Mouse (Mus musculus) intestine, postnatal 0 days (tissue): ENCODE data around the gene Asic4. TPM values are rescaled to one million over a fixed set of nuclear protein-coding genes. Genes with fewer than 3 reads are reported as not detected.

ENCODE experiments used
- ATAC-seq: fragments of 200-750 bp; cut with Nextera tagmentation; 2 replicates; pipeline ENCODE4 v1.8.0; 2017; ENCODE audit warnings: mild to moderate bottlenecking, moderate TSS enrichment, moderate library complexity
- H3K27ac ChIP-seq: fragments of 300-500 bp; sonication (generic); 2 replicates; pipeline ENCODE4 v1.5.1; 2014; ENCODE audit warnings: mild to moderate bottlenecking, low read depth, low read length, moderate library complexity
- H3K27me3 ChIP-seq: fragments of 300-500 bp; sonication (generic); replicated peaks from 2 replicates; pipeline ENCODE4 v1.6.1; 2014; ENCODE audit warnings: low read length, mixed read lengths; ENCODE audit not compliant: control insufficient read depth, insufficient read depth
- H3K36me3 ChIP-seq: fragments of 300-500 bp; sonication (generic); 2 replicates; pipeline ENCODE4 v1.6.1; 2014; ENCODE audit warnings: mild to moderate bottlenecking, moderate library complexity; ENCODE audit not compliant: control insufficient read depth, insufficient read depth
- H3K4me1 ChIP-seq: fragments of 300-500 bp; sonication (generic); replicated peaks from 2 replicates; pipeline ENCODE4 v1.6.1; 2014; ENCODE audit warnings: antibody characterized with exemption, low read length, mixed read lengths; ENCODE audit not compliant: control insufficient read depth, insufficient read depth
- H3K4me2 ChIP-seq: fragments of 300-500 bp; sonication (generic); replicated peaks from 2 replicates; pipeline ENCODE4 v1.6.1; 2014; ENCODE audit warnings: low read depth, mild to moderate bottlenecking, moderate library complexity
- H3K4me3 ChIP-seq: fragments of 300-500 bp; sonication (generic); 2 replicates; pipeline ENCODE4 v1.5.1; 2014; ENCODE audit warnings: low read depth, low read length
- H3K9ac ChIP-seq: fragments of 300-500 bp; sonication (generic); 2 replicates; pipeline ENCODE4 v1.6.1; 2014; ENCODE audit warnings: mild to moderate bottlenecking, low read depth, low read length
- H3K9me3 ChIP-seq: fragments of 300-500 bp; sonication (generic); 2 replicates; pipeline ENCODE4 v1.6.1; 2016; ENCODE audit warnings: mixed run types; ENCODE audit not compliant: control insufficient read depth
- CTCF ChIP-seq: sonication (generic); IDR thresholded peaks from 2 replicates; pipeline ENCODE4 v1.5.1; 2016; ENCODE audit warnings: low read depth, mild to moderate bottlenecking, control low read depth, antibody characterized with exemption, moderate library complexity
- WGBS: fragments of 180-500 bp; shearing (Covaris S2); extraction: QIAGEN DNeasy Blood & Tissue Kit; methylation state at CpG from one replicate; pipeline ENCODE4 v1.1.7; 2014; 5-methylcytosine and 5-hydroxymethylcytosine counted together
- polyA plus RNA-seq: library from polyadenylated mRNA; unstranded; fragments of >200 nt; fragmentation: Nextera tagmentation; extraction: Ambion mirVana; gene quantifications from 2 replicates; pipeline ENCODE4 v1.2.1, GENCODE M21; 2015

The Asic4 gene
- polyA plus RNA-seq, 1 experiment from 2014 or later = 1.2 TPM

- Histone ChIP-seq H3K4me3 (peak overlapping the region; percentile 34), H3K4me1 (no peaks in the 10 kb centered on the region), H3K4me2 (peak overlapping the region; percentile 60), H3K9ac (no peak overlapping the region), H3K27me3 (peaks cover 32% of the 10 kb centered on the region; the same call in 1 of the 2 replicates), H3K9me3 (no peaks in the 10 kb centered on the region), H3K27ac (no peak overlapping the region), H3K36me3 (no peaks in the 10 kb centered on the region)
- no peak for TF ChIP-seq CTCF
- no peak; the same call in 1 of the 2 replicates for ATAC-seq
- WGBS = 10% methylated on average over 23 of the region's 23 CpGs
Measured at GRCm38 (mm10) chr1:75458789-75459684, 8.8 kb downstream of the Asic4 start.

GRCm38 (mm10) chr1:75460297-75460696 lies 10.1 kb downstream of the Asic4 start:
- TF ChIP-seq CTCF = no peak
- no peak overlapping the region for H3K4me2 ChIP-seq
- H3K9ac ChIP-seq = no peak overlapping the region
- WGBS = 60% methylated on average over 7 of the region's 7 CpGs
- no peak for ATAC-seq
- peaks cover 25% of the 10 kb centered on the region; the same call in 1 of the 2 replicates for H3K27me3 ChIP-seq
- no peaks in the 10 kb centered on the region for H3K36me3 ChIP-seq
- H3K9me3 ChIP-seq = no peaks in the 10 kb centered on the region
- no peaks in the 10 kb centered on the region for H3K4me1 ChIP-seq
- H3K27ac ChIP-seq = no peak overlapping the region
- H3K4me3 ChIP-seq = no peak overlapping the region

GRCm38 (mm10) chr1:75462636-75463035 lies 12.4 kb downstream of the Asic4 start:
- ATAC-seq = no peak
- peaks cover 6% of the 10 kb centered on the region; the same call in 1 of the 2 replicates for H3K27me3 ChIP-seq
- H3K4me1 ChIP-seq = no peaks in the 10 kb centered on the region
- no peak overlapping the region for H3K4me3 ChIP-seq
- H3K36me3 ChIP-seq = no peaks in the 10 kb centered on the region
- no peak overlapping the region for H3K9ac ChIP-seq
- 47% methylated on average over 1 of the region's 1 CpGs for WGBS
- H3K9me3 ChIP-seq = no peaks in the 10 kb centered on the region
- H3K27ac ChIP-seq = no peak overlapping the region
- H3K4me2 ChIP-seq = no peak overlapping the region
- no peak for TF ChIP-seq CTCF

- no peak for TF ChIP-seq CTCF
- ATAC-seq = no peak
- Histone ChIP-seq H3K27ac (no peak overlapping the region), H3K4me2 (no peak overlapping the region), H3K4me3 (no peak overlapping the region), H3K27me3 (peaks cover 5% of the 10 kb centered on the region; the same call in 1 of the 2 replicates), H3K36me3 (no peaks in the 10 kb centered on the region), H3K4me1 (no peaks in the 10 kb centered on the region), H3K9ac (no peak overlapping the region), H3K9me3 (no peaks in the 10 kb centered on the region)
- 73% methylated on average over 5 of the region's 5 CpGs for WGBS
Measured at GRCm38 (mm10) chr1:75463652-75464204, 13.5 kb downstream of the Asic4 start.

- Histone ChIP-seq H3K4me2 (no peak overlapping the region), H3K27me3 (no peaks in the 10 kb centered on the region; the same call in 1 of the 2 replicates), H3K36me3 (no peaks in the 10 kb centered on the region), H3K4me1 (no peaks in the 10 kb centered on the region), H3K4me3 (no peak overlapping the region), H3K9ac (no peak overlapping the region), H3K27ac (no peak overlapping the region), H3K9me3 (no peaks in the 10 kb centered on the region)
- WGBS = 7% methylated on average over 14 of the region's 14 CpGs
- peak; percentile 58 for ATAC-seq
- peak; percentile 93 for TF ChIP-seq CTCF
Measured at GRCm38 (mm10) chr1:75467215-75467927, 17.1 kb downstream of the Asic4 start.

GRCm38 (mm10) chr1:75469287-75469825 lies 19.1 kb downstream of the Asic4 start:
- 76% methylated on average over 17 of the region's 17 CpGs for WGBS
- Histone ChIP-seq H3K4me2 (no peak overlapping the region), H3K9me3 (no peaks in the 10 kb centered on the region), H3K27me3 (no peaks in the 10 kb centered on the region; the same call in 1 of the 2 replicates), H3K9ac (no peak overlapping the region), H3K4me1 (no peaks in the 10 kb centered on the region), H3K27ac (no peak overlapping the region), H3K4me3 (no peak overlapping the region), H3K36me3 (peaks cover 9% of the 10 kb centered on the region; the same call in 1 of the 2 replicates)
- no peak for ATAC-seq
- TF ChIP-seq CTCF = no peak
